Mouse (Mus musculus) liver (tissue): ENCODE data around the gene Taldo1.
"Not testable (repeated sequence)": the region's sequence is repeated elsewhere in the genome, so short reads cannot be mapped to it uniquely, and the experiment has no call there.

Source experiments
- DNase-seq: peaks from one replicate; pipeline ENCODE4 v3.0.0-alpha.2; 2020; ENCODE audit warnings: mixed read lengths

The Taldo1 gene

GRCm38 (mm10) chr7:141388487-141389109 is 3.4 kb upstream of the Taldo1 start:
- peak; percentile 55 for DNase-seq

- no peak for DNase-seq
Measured at GRCm38 (mm10) chr7:141390326-141391259, 1.4 kb upstream of the Taldo1 start.

- DNase-seq: peak; percentile 43
Measured at GRCm38 (mm10) chr7:141392552-141393222, 688 bp downstream of the Taldo1 start.

GRCm38 (mm10) chr7:141394158-141394557 is 2.2 kb downstream of the Taldo1 start:
- DNase-seq: peak; percentile 84

DNA sequence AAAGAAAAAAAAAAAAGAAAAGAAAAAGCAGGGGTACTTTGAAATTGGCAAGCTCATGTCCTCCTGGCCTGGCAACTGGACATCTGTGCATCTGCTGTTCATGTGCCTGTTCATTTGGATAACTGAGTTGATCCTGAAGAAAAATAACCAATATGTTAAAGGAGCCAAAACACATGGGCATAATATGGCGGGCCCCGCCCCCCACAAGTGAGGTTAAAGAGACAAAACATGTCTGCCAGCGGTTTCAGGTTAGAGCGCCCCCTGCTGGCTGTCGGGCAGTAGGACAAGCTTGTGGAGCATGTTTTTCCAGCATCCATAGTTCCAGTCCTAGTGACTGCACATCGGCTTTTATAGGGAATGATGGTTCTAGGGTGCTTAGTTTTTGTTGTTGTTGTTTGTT is 2.8 kb downstream of the Taldo1 start:
- peak; percentile 89 for DNase-seq

- DNase-seq: no peak
Measured at GRCm38 (mm10) chr7:141395348-141395747, 3.3 kb downstream of the Taldo1 start.

DNA sequence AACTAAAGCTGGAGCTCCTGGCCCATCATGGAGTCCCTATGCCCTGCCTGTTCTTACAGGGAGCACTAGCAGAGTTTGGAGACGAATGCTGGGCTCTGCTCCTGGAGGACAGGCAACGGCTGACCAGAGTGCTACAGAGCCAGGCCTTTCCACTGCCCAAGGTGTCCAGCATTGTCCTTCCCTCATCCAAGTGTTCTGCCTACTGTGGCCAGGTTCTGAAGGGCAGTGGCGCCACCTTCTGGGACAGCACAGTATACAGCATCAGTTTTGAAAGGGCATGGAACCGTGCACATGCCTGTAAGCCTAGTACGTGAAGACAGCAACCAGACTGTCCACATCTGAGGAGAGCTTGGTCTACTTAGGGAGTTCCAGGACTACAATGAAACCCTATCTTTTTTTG is 11.3 kb downstream of the Taldo1 start:
- DNase-seq: peak; percentile 73

- no peak for DNase-seq
Measured at GRCm38 (mm10) chr7:141405466-141405865, 13.5 kb downstream of the Taldo1 start.

DNA sequence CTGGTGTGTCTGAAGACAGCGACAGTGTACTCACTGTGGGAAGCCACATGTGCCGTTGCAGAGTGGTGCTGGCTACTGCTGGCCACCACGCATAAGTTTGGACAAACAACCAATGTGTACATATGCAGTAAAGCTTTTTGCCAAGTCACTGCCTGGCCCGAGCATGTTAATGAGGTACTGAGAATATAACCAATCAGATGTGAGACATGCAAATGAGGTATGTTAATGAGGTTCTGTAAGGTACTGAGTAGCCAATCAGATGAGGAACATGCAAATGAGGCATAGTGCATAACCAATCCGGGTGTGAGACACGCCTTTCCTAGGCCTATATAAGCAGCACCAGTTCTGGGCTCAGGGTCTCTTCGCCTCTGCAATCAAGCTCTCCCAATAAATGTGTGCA is 15.7 kb downstream of the Taldo1 start:
- DNase-seq: not testable (repeated sequence)

DNA sequence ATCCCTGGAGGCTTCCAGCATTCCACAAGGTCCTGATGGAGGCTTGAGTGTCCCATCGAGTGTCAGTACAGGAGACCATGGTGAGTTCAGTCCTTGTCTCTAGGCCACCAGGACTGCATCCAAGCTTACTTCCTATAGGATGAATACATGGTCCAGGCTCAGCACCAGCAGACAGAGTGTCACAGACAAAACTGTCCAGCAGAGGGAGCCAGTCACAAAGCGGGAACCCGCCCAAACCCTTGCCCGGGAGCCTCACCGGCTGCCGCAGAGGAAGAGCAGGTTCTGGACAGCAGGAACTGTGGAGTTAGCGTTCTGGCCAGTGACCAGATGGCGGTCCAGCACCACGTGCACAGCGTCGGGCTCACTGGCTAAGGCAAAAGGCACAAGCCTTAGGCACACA is 16.8 kb downstream of the Taldo1 start:
- DNase-seq: peak; percentile 88

GRCm38 (mm10) chr7:141410631-141411030 is 18.6 kb downstream of the Taldo1 start:
- DNase-seq: no peak

DNA sequence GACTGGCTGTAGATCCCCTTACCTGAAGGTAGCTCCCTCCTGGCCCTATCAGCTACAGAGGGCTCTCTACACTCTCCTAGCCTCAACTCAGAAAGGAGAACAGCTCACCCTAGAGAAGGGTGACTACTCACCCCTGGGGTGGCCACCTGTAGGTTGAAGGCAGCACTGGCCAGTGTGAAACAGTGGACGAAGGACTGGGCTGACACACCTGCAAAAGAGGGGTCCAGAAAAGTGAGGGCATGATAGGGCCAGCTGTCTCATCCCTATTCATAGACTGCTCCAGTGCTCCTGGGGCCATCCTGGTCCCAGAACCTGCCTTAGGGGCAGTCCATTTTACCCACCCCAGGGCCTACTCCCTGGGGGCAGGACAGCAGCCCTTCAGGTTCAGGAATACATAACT is 19.7 kb downstream of the Taldo1 start:
- DNase-seq: no peak

DNA sequence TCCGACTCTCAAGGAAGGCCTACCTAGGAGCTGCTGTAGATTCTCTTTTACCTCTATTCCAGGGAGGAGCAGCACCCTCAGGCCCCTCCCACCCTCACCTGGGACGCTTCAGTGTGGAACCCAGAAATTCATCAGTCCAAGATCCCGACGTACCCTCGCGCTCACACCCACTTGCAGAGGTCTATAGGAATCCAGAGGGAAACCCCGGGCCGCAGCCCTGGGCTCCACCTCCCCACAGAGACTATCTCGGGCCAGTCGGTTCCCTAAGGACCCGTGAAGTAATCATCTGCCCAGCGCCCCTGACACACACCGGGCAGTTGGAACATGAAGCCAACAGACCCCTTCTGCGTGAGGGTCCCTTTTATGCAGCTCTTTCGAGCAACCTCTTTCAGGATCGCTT is 21.3 kb downstream of the Taldo1 start:
- DNase-seq: peak; percentile 45

DNA sequence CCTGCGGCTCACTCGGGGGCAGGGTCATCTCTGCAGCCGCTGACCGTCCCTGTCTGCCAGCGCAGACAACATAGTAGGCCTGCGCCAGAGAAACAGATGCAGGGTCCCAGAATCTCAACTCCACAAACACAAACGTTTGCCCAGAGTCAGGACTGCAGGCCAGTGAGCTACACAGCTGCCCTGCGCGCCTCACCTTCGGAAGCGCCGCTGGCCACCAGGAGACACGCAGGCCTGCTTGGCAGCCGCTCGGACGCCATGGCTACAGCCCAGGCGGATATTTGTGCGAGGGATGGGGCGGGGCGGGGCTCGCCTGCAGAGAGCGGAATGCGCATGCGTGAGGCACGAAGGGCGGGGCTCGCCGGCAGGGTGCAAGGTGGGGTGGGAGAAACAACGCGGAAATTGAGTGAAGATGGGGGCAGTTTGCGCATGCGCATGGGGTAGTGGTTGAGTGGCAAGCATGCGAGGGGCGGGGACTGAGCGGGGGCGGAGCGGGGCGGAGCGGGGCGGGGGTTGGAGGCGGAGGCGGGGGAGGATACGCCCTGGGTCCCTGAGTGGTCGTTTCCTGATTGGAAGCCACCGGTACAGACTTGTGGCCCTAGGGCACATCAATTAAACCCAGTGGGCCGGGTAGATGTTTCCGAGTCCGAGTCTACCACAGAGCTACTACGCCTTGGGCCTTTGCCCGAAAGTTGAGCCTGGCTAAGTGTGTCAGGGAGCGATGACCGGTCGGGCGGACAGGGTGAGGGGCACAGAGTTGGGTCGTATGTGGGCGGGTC is 22.0 kb downstream of the Taldo1 start, which contains the start of gene Gatd1:
Gene Gatd1 (minus strand): TSS at position 328 of the 776 bp plus-strand sequence.
- peak; percentile 100 for DNase-seq

DNA sequence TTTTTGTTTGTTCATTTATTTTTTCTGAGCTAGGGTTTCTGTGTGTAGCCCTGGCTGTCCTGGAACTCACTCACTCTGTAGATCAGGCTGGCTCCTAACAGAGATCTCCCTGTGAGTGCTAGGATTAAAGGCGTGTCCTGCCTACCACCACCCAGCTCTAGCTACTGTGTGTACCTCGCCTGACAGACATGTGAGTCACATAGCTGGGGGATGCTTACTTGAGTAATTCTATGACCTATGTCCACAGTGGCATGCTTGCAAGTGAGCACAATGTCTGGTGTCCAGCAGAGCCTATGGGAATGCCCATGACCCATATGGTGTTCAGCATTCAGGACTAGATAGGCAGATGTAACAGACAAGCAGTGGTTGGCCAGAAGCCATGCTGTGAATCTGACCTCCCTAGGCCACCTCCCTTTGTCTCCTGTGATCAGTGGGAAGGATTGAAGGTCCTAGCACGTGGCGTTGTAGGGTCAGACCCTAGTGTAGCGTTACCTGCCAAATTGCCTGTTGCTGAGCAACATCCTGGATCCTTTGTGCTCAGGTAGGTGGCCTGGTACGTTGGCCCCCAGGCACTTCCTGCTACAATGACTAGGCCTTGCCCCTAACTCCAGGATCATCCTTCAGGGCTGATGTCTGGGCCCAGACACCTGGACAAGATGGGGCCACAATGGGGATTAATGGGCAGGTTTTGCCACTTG is 24.3 kb downstream of the Taldo1 start:
- no peak for DNase-seq

GRCm38 (mm10) chr7:141417731-141418681 is 26.0 kb downstream of the Taldo1 start:
- no peak for DNase-seq

- DNase-seq: no peak
Measured at GRCm38 (mm10) chr7:141418970-141419369, 27.0 kb downstream of the Taldo1 start.

DNA sequence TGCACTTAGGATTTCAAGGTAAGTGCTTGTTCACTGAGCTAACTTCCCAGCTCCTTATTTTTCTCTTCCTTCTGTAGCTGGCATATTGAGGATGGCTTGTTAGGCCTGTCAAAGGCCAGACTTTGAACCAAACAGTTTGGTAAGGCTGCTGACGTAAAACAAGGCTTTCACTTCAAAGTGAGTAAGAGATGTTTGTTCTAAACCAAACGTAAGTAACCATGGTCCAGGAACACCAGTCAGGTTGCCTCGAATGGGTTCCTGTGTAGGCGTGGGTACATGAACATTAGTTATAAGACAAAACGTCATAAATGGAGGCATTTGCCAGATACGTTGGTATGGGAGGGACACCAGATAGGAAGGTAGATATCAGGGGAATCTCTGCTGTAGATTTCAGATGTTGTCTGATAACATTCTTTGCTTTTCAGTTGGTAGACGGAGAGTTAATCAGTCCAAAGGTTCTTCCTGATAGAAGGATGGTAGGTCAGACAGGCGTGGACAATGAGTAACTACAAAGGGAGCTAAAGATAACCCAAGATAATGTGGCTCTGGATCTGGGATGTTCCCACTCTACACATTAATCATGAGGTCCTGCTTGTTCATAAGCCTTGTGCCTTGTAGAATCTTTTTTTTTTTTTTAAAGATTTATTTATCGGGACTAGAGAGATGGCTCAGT is 28.2 kb downstream of the Taldo1 start:
- no peak for DNase-seq

DNA sequence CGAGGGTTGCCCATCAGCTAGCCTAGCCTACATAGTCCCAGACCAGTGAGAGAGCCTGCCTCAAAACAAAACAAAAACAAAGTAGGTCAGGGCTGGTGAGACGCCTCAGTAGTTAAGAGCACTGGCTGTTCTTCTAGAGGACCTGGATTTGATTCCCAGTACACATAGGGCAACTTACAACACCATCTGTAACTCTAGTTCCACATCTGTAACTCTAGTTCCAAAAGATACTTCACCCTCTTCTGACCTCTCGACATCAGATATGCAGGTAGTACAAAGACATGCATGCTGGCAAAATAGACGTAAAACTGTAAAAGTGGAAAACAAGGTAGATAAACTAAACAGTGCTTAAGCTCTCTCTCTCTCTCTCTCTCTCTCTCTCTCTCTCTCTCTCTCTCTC is 31.8 kb downstream of the Taldo1 start:
- no peak for DNase-seq
